Mouse (Mus musculus): ENCODE measurements at regions not wholly inside any gene's neighbourhood (a gene's known extent, or its start where the extent isn't known, plus 50 kb on each side); places are given as distances from the start of the nearest gene placed in this dataset.

- DNase-seq (ENCODE audit: low spot score) = no peak
Observed at GRCm38 (mm10) chr5:73928691-73929090, 139.5 kb downstream of the Usp46 start.

GRCm38 (mm10) chr5:73930205-73930604, 138.0 kb downstream of the Usp46 start:
- no peak for DNase-seq (ENCODE audit: low spot score)

GRCm38 (mm10) chr5:73937799-73938198, 130.4 kb downstream of the Usp46 start:
- DNase-seq (ENCODE audit: low spot score) = no peak

GRCm38 (mm10) chr5:73938450-73938849, 129.8 kb downstream of the Usp46 start:
- DNase-seq (ENCODE audit: low spot score) = no peak

GRCm38 (mm10) chr5:73942950-73943349, 125.3 kb downstream of the Usp46 start:
- no peak for DNase-seq (ENCODE audit: low spot score)

- no peak for DNase-seq (ENCODE audit: low spot score)
Observed at GRCm38 (mm10) chr5:73945671-73946070, 122.6 kb downstream of the Usp46 start.

- no peak for DNase-seq (ENCODE audit: low spot score)
Observed at GRCm38 (mm10) chr5:73946164-73946563, 122.1 kb downstream of the Usp46 start.

- no peak for DNase-seq (ENCODE audit: low spot score)
Observed at GRCm38 (mm10) chr5:73948031-73948899, 120.0 kb downstream of the Usp46 start.

All from layer of hippocampus, adult 9-10 months (tissue).